8 mouse cellular contexts compared by ENCODE assay signal in genomic region chr1:182088844-182089418, GRCm38 (mm10). TPM values are rescaled to one million over a fixed set of nuclear protein-coding genes. Genes with fewer than 3 reads are reported as not detected.
DNase-seq lines count a peak whose midpoint lies in the region; ATAC-seq and TF ChIP-seq lines count a peak whose summit lies in the region.

No protein-coding gene starts in this region.

- no peaks in the 10 kb centered on the region for H3K27me3 ChIP-seq in forebrain, embryonic 11.5 days (ENCODE audit: control insufficient read depth, insufficient read depth, low read length)
- no peaks in the 10 kb centered on the region for H3K27me3 ChIP-seq in forebrain, postnatal 0 days (ENCODE audit: insufficient read depth, low read length)
- no peaks in the 10 kb centered on the region for H3K27me3 ChIP-seq in hindbrain, embryonic 11.5 days (ENCODE audit: control insufficient read depth, insufficient read depth, low read length)
- no peaks in the 10 kb centered on the region for H3K27me3 ChIP-seq in limb, embryonic 14.5 days (ENCODE audit: control insufficient read depth, insufficient read depth, low read length)

- ATAC-seq in forebrain, embryonic 11.5 days (replicated peaks; ENCODE audit: low FRiP score), result 0 out of 2 replicates have a peak, but pooled peaks have one; percentile 31
- ATAC-seq in forebrain, postnatal 0 days, result no peak
- ATAC-seq in hindbrain, embryonic 11.5 days (ENCODE audit: low FRiP score), result peak; percentile 50; the same call in 1 of the 2 replicates
- ATAC-seq in limb, embryonic 14.5 days (ENCODE audit: low FRiP score, low read depth), result peak; percentile 39; the same call in 1 of the 2 replicates
- no peak for ATAC-seq in CD4-positive, CD25-positive, alpha-beta regulatory T cell, adult 4 months

- no peak for TF ChIP-seq POLR2A in limb, embryonic 14.5 days (IDR thresholded peaks at IDR 0.05; ENCODE audit: borderline replicate concordance, extremely low read depth, insufficient read depth, insufficient read length)

- H3K4me2 ChIP-seq in forebrain, embryonic 11.5 days (ENCODE audit: low read depth, low read length, severe bottlenecking), result no peak overlapping the region
- H3K4me2 ChIP-seq in forebrain, postnatal 0 days (ENCODE audit: low read depth), result no peak overlapping the region
- H3K4me2 ChIP-seq in hindbrain, embryonic 11.5 days (replicated peaks; ENCODE audit: low read depth, low read length), result no peak overlapping the region
- H3K4me2 ChIP-seq in limb, embryonic 14.5 days (replicated peaks; ENCODE audit: low read depth, low read length, severe bottlenecking), result no peak overlapping the region

- no peak overlapping the region for H3K4me3 ChIP-seq in forebrain, embryonic 11.5 days (ENCODE audit: low read depth, low read length)
- H3K4me3 ChIP-seq in forebrain, postnatal 0 days (ENCODE audit: low read depth, low read length), result no peak overlapping the region
- no peak overlapping the region for H3K4me3 ChIP-seq in hindbrain, embryonic 11.5 days (ENCODE audit: low read depth, low read length)
- H3K4me3 ChIP-seq in limb, embryonic 14.5 days (replicated peaks; ENCODE audit: low read length), result no peak overlapping the region

- no peaks in the 10 kb centered on the region for H3K36me3 ChIP-seq in forebrain, embryonic 11.5 days (ENCODE audit: control insufficient read depth, insufficient read depth, low read length)
- no peaks in the 10 kb centered on the region for H3K36me3 ChIP-seq in forebrain, postnatal 0 days (ENCODE audit: insufficient read depth)
- no peaks in the 10 kb centered on the region for H3K36me3 ChIP-seq in hindbrain, embryonic 11.5 days (ENCODE audit: control insufficient read depth, insufficient read depth, low read length)
- H3K36me3 ChIP-seq in limb, embryonic 14.5 days (ENCODE audit: control insufficient read depth, insufficient read depth, low read length), result no peaks in the 10 kb centered on the region

- TF ChIP-seq CTCF in forebrain, postnatal 0 days (IDR thresholded peaks at IDR 0.05; ENCODE audit: low read depth), result no peak

- no peak for DNase-seq in forebrain, embryonic 11.5 days (ENCODE audit: low spot score)
- no peak for DNase-seq in forebrain, postnatal 0 days
- DNase-seq in 3T3-L1 (ENCODE audit: low read depth, low spot score), result peak; percentile 72
- peak; percentile 30 to 38 for DNase-seq in cerebellum, postnatal 36 days
- no peak for DNase-seq in hindbrain, embryonic 11.5 days (ENCODE audit: low spot score)
- DNase-seq in limb, embryonic 14.5 days (ENCODE audit: low spot score), result peak; percentile 22
- no peak for DNase-seq in T-cell, adult 2 months (ENCODE audit: low spot score)

- peaks cover 6% of the 10 kb centered on the region; the same call in 1 of the 2 replicates for H3K4me1 ChIP-seq in forebrain, embryonic 11.5 days (replicated peaks; ENCODE audit: control insufficient read depth, insufficient read depth, low read length)
- peaks cover 3% of the 10 kb centered on the region; the same call in 1 of the 2 replicates for H3K4me1 ChIP-seq in forebrain, postnatal 0 days (ENCODE audit: insufficient read depth)
- H3K4me1 ChIP-seq in hindbrain, embryonic 11.5 days (replicated peaks; ENCODE audit: control insufficient read depth, insufficient read depth, low read length), result peaks cover 10% of the 10 kb centered on the region; the same call in 1 of the 2 replicates
- H3K4me1 ChIP-seq in limb, embryonic 14.5 days (ENCODE audit: control insufficient read depth, insufficient read depth, low read length), result peaks cover 48% of the 10 kb centered on the region

- no peak overlapping the region for H3K9ac ChIP-seq in forebrain, embryonic 11.5 days (ENCODE audit: low read length)
- no peak overlapping the region for H3K9ac ChIP-seq in forebrain, postnatal 0 days
- no peak overlapping the region for H3K9ac ChIP-seq in hindbrain, embryonic 11.5 days (ENCODE audit: low read depth, low read length)
- H3K9ac ChIP-seq in limb, embryonic 14.5 days (ENCODE audit: low read depth, low read length, severe bottlenecking), result no peak overlapping the region

- H3K9me3 ChIP-seq in forebrain, embryonic 11.5 days (ENCODE audit: control insufficient read depth, low read length), result no peaks in the 10 kb centered on the region
- no peaks in the 10 kb centered on the region for H3K9me3 ChIP-seq in forebrain, postnatal 0 days (ENCODE audit: low read length)
- H3K9me3 ChIP-seq in hindbrain, embryonic 11.5 days (ENCODE audit: control insufficient read depth, low read length), result no peaks in the 10 kb centered on the region
- H3K9me3 ChIP-seq in limb, embryonic 14.5 days (ENCODE audit: control insufficient read depth, low read length), result no peaks in the 10 kb centered on the region

- no peak overlapping the region for H3K27ac ChIP-seq in forebrain, embryonic 11.5 days (ENCODE audit: low read depth, low read length)
- no peak overlapping the region for H3K27ac ChIP-seq in forebrain, postnatal 0 days (ENCODE audit: low read depth, low read length)
- H3K27ac ChIP-seq in hindbrain, embryonic 11.5 days (ENCODE audit: low read depth, low read length), result no peak overlapping the region; the same call in 1 of the 2 replicates
- H3K27ac ChIP-seq in limb, embryonic 14.5 days (replicated peaks; ENCODE audit: low read depth, low read length), result peak overlapping the region; percentile 68

- WGBS in forebrain, embryonic 11.5 days, result 58% methylated on average over 14 of the region's 14 CpGs
- WGBS in forebrain, postnatal 0 days, result 42% methylated on average over 14 of the region's 14 CpGs
- WGBS in hindbrain, embryonic 11.5 days, result 53% methylated on average over 14 of the region's 14 CpGs
- whole genome bisulfite sequencing in limb, embryonic 14.5 days, result 38% methylated on average over 14 of the region's 14 CpGs

RNA-seq across cellular contexts. Expression of gene Srp9, which starts 35.6 kb away (rescaled TPM):
- polyA plus RNA-seq in forebrain, embryonic 11.5 days (2014; fragmentation: Nextera tagmentation; extraction: Ambion mirVana), result 143 and 151 TPM in 2 replicates
- total RNA-seq in forebrain, postnatal 0 days (2014; rRNA removed), result 82.9 and 90.1 TPM in 2 replicates
- 150 and 179 TPM in 2 replicates for polyA plus RNA-seq in forebrain, postnatal 0 days (2015; fragmentation: Nextera tagmentation; extraction: Ambion mirVana)
- 179 and 180 TPM in 2 replicates for polyA plus RNA-seq in hindbrain, embryonic 11.5 days (2014; fragmentation: Nextera tagmentation; extraction: Ambion mirVana)
- polyA plus RNA-seq in limb, embryonic 14.5 days (2012; rRNA removed), result 78.2 and 101 TPM in 2 replicates
- polyA plus RNA-seq in limb, embryonic 14.5 days (2014; fragmentation: Nextera tagmentation; extraction: Ambion mirVana), result 157 and 166 TPM in 2 replicates
- polyA plus RNA-seq in CD4-positive, CD25-positive, alpha-beta regulatory T cell, adult 4 months (2017; shearing (Covaris generic)), result 100 to 1,000 TPM; 114 to 148 TPM

Comparison
In these comparisons a context has a peak if more than half of its experiments do, and no peak if none do; other contexts are left out.
1. ATAC-seq: peak in forebrain, embryonic 11.5 days (single experiment), hindbrain, embryonic 11.5 days (single experiment) and limb, embryonic 14.5 days (single experiment); none in forebrain, postnatal 0 days (single experiment) and CD4-positive, CD25-positive, alpha-beta regulatory T cell, adult 4 months (single experiment).
2. DNase-seq: peak in 3T3-L1 (single experiment), cerebellum, postnatal 36 days (2 of 2) and limb, embryonic 14.5 days (single experiment); none in forebrain, embryonic 11.5 days (single experiment), forebrain, postnatal 0 days (single experiment), hindbrain, embryonic 11.5 days (single experiment) and T-cell, adult 2 months (single experiment).